Mouse (Mus musculus): ENCODE data around the gene Ptk7. TPM values are rescaled to one million over a fixed set of nuclear protein-coding genes. Genes with fewer than 3 reads are reported as not detected.

The Ptk7 gene
- total RNA-seq, 2 experiments from 2014 or later: 13.8 to 13.9 TPM

- intact Hi-C loops (cut with DNase I): loop anchor here (5.0 kb wide), 1 partner anchor 98 kb away; the partner anchor contains the start of genes Klc4 and Mrpl2
- peak; percentile 54 to 59 for DNase-seq (ENCODE audit: low spot score in 2 of 2)
Measured at GRCm38 (mm10) chr17:46549193-46549592, 80.1 kb downstream of the Ptk7 start.

GRCm38 (mm10) chr17:46548741-46549140, 80.6 kb downstream of the Ptk7 start:
- intact Hi-C loops (cut with DNase I): loop anchor here (5.0 kb wide), 1 partner anchor 99 kb away; the partner anchor contains the start of genes Klc4 and Mrpl2
- no peak for DNase-seq (ENCODE audit: low spot score in 2 of 2)

- DNase-seq (ENCODE audit: low spot score in 2 of 2): no peak
- intact Hi-C loops (cut with DNase I): loop anchor here (5.0 kb wide), 1 partner anchor 99 kb away; the partner anchor contains the start of genes Klc4 and Mrpl2
Measured at GRCm38 (mm10) chr17:46547923-46548322, 81.4 kb downstream of the Ptk7 start.

DNA sequence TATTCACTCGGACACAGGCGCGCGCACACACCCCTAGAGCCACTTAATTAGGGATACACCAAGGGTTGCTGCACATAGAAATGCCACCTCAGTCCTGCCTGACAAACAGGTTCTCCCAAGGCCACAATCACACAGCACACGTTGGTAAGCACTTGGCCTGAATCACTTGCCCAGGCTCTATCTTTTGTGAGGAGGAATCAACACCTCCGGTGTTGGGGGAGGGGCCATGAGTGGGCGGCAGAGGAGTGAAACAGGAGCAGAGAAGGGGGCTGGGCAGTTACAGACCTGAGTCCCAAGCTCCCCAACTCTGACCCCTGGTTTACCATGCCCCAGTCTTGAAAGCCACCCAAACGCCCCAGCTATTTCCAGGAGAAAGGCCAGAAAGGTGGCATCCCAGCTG, 82.3 kb downstream of the Ptk7 start:
- no peak for DNase-seq (ENCODE audit: low spot score in 2 of 2)
- intact Hi-C loops (cut with DNase I): loop anchor here (5.0 kb wide), 1 partner anchor 100 kb away; the partner anchor contains the start of genes Klc4 and Mrpl2

- no peak for DNase-seq (ENCODE audit: low spot score in 2 of 2)
- intact Hi-C loops (cut with DNase I): loop anchor here (5.0 kb wide), 1 partner anchor 101 kb away; the partner anchor contains the start of genes Klc4 and Mrpl2
Measured at GRCm38 (mm10) chr17:46546591-46546990, 82.7 kb downstream of the Ptk7 start.

- intact Hi-C loops (cut with DNase I): loop anchor here (5.0 kb wide), 1 partner anchor 101 kb away; the partner anchor contains the start of genes Klc4 and Mrpl2
Measured at GRCm38 (mm10) chr17:46545813-46546564, 83.3 kb downstream of the Ptk7 start, which contains the start of gene Cul9. TSS of gene Cul9 (minus strand) at chr17:46546388.

DNA sequence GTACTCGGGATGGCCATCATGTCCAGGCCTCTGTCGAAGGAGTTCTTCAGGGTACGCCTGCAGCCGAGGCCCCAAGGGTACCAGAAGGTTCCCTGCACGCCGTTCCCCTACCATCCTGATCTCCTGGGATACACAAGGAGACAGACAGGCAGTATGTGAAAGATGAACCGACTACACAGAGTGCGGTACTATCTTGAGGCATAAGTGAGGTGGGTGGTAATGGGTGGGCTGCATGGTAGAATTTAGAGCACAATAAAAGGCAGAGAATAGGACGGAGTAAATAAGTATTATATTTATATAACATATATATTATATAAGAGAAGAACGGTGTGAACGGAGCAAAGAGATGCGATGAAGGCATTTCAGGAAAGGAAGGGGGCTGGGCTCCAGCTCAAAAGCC, 85.6 kb downstream of the Ptk7 start:
- peak in 1 of 2 experiments; percentile 37 for DNase-seq (ENCODE audit: low spot score in 2 of 2)

More at GRCm38 (mm10) chr17:46545813-46546564, 83.3 kb downstream of the Ptk7 start, which contains the start of gene Cul9:
- peak; percentile 78 to 90 for DNase-seq (ENCODE audit: low spot score in 2 of 2)

DNA sequence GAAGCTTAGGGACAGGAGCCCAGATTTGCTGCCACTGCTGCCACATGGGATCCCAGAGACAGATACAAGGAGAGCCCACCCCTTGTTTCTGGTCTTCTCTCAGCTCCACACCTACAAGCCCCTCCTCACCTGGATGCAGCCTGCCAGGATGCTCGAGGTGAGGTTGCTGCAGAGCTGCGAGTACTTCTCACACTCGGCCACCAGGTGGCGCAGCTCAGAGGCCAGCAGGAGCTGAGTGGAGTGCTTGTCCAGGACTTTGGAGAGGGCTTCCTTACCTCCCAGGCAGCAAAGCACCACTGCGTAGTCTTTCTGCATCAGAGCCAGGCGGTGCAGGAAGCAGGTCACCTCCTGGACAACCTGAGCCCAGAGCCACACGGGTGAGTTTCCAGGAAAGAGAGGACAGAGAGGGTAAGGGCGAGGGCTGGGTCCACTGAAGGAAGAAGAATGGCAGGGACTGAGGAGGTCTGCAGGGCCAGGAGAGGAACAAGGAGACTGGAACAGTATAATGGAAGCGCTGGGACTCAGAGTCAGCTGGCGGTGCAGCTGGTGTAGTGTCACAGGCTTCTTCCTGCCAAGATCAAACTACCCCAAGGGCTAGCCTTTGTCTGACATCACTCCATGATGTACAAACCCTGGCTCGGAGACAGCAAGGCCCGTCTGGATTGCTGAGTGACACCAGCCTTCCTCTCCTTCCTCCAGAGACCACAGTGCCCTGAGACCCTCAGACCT, 103.6 kb downstream of the Ptk7 start:
- peak; percentile 69 to 75 for DNase-seq (ENCODE audit: low spot score in 2 of 2)
- intact Hi-C loops (cut with DNase I): loop anchor here (5.0 kb wide), 1 partner anchor 112 kb away; no protein-coding TSS in a partner anchor

More for the DNA sequence above, 85.6 kb downstream of the Ptk7 start:
- intact Hi-C loops (cut with DNase I): no loop called here

DNA sequence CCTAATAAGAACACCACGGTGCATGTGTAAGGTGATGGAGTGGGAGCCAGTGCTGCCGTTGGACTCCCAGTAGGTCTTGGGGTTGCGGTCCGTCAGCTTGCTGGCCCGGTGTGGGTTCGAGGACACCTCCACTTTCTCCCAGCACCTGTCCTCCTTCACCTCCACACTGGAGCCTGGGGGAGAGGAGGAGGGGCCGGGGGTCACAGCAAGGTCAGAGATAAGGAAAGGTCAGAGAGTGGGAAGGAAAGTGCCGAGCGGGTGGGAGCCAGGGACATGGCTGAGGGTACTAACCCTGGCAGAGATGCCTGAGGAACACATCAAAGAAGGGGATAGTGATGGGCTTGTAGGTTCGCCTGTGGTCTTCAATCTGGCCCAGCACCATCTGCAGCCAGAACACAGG, 104.2 kb downstream of the Ptk7 start:
- intact Hi-C loops (cut with DNase I): loop anchor here (5.0 kb wide), 1 partner anchor 112 kb away; no protein-coding TSS in a partner anchor
- no peak for DNase-seq (ENCODE audit: low spot score in 2 of 2)

GRCm38 (mm10) chr17:46521963-46522668, 107.2 kb downstream of the Ptk7 start:
- DNase-seq (ENCODE audit: low spot score in 2 of 2): no peak
- intact Hi-C loops (cut with DNase I): no loop called here

DNA sequence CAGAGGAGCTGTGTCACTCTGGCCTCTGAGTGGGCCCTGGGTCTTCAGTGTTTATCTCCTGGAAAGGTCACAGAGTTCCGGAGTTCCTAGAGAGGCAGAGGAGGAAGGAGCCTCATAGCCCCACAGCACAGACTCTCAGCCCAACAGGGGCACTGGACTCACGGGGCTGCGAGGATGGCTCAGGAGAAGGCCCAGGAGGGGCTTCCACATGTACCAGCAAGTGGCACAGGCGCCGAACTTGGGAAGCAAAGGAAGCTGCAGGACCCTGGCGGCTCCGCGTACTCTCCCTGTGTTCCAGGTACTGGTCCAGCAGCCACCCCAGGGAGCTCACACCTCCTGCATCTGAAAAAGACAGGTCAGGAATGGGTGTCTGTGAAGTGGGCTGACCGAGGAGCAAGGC, 108.1 kb downstream of the Ptk7 start:
- DNase-seq (ENCODE audit: low spot score in 2 of 2): no peak
- intact Hi-C loops (cut with DNase I): no loop called here

DNA sequence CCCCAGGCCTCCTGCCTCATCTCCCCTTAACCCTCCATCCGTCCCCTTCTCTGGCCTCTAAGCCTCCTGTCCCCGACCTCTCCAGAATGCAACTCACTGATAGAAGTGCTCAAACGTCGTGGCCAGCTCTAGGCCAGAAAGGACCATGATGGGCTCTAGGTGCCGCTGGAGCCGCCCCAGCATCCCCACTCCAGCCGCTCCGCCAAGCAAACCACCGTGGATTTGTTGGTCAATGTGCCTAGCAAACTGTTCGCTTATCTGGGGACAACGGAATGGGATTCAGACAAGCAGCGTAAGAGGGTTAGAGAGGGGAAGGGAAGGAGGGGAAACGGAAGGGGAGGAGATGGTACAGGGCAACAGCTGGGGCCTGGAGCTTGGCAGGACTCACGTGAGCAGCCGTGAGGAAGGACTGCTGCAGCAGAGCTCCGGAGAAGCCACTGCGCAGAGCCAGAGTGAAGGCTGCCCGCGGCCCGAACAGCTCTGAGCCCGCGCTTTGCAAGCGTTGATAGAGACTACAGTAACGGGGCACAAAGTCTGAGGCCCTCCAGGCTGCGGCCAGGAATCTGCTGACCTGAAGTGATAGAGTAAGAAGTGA, 108.8 kb downstream of the Ptk7 start:
- DNase-seq (ENCODE audit: low spot score in 2 of 2): no peak
- intact Hi-C loops (cut with DNase I): no loop called here

- no peak for DNase-seq (ENCODE audit: low spot score in 2 of 2)
- intact Hi-C loops (cut with DNase I): no loop called here
Measured at GRCm38 (mm10) chr17:46519971-46520370, 109.3 kb downstream of the Ptk7 start.

Small RNAs within 50 kb of the gene (microRNA-seq; reads per million reads assigned to microRNA genes)
- 3.7 to 5.3 reads per million in 2 experiments for gene Mir6976

Other genes with a start within 250 kb of the Ptk7 start
- 10 to 100 TPM; 70.9 to 71.5 TPM for gene Zfp318, start 245.8 kb downstream of the Ptk7 start, total RNA-seq (2021)
- gene Crip3, start 200.6 kb downstream of the Ptk7 start, total RNA-seq (2021): 1 to 10 TPM; 3.3 to 5.3 TPM
- under 1 TPM; 0.53 to 0.89 TPM for gene Slc22a7, start 191.0 kb downstream of the Ptk7 start, total RNA-seq (2021)
- gene Ttbk1, start 141.8 kb downstream of the Ptk7 start, total RNA-seq (2021): 100 to 1,000 TPM; 135 to 142 TPM
- gene Dnph1, start 132.8 kb downstream of the Ptk7 start, total RNA-seq (2021): 1 to 10 TPM; 5.2 to 5.3 TPM
- gene Cul9, start 83.1 kb downstream of the Ptk7 start, total RNA-seq (2021): 10 to 100 TPM; 49.3 to 50.8 TPM
- 10 to 100 TPM; 52.0 to 65.9 TPM for gene Srf, start 73.3 kb downstream of the Ptk7 start, total RNA-seq (2021)
- gene Klc4, start 16.5 kb upstream of the Ptk7 start, total RNA-seq (2021): 10 to 100 TPM; 15.8 to 16.5 TPM
- gene Mrpl2, start 16.7 kb upstream of the Ptk7 start, total RNA-seq (2021): 10 to 100 TPM; 45.6 to 54.2 TPM
- gene Cul7, start 20.8 kb upstream of the Ptk7 start, total RNA-seq (2021): 10 to 100 TPM; 30.2 to 33.4 TPM
- 10 to 100 TPM; 14.1 to 15.7 TPM for gene Rrp36, start 44.8 kb upstream of the Ptk7 start, total RNA-seq (2021)
- gene Mea1, start 49.3 kb upstream of the Ptk7 start, total RNA-seq (2021): 100 to 1,000 TPM; 105 to 120 TPM
- 100 to 1,000 TPM; 200 to 204 TPM for gene Klhdc3, start 51.4 kb upstream of the Ptk7 start, total RNA-seq (2021)
- gene Ppp2r5d, start 75.6 kb upstream of the Ptk7 start, total RNA-seq (2021): 10 to 100 TPM; 85.4 to 90.8 TPM
- 10 to 100 TPM; 37.6 to 38.1 TPM for gene Pex6, start 82.0 kb upstream of the Ptk7 start, total RNA-seq (2021)
- gene Gnmt, start 99.7 kb upstream of the Ptk7 start, total RNA-seq (2021): under 1 TPM; 0.57 TPM
- gene Cnpy3, start 122.7 kb upstream of the Ptk7 start, total RNA-seq (2021): 10 to 100 TPM; 53.4 to 54.5 TPM
- gene Ptcra, start 134.2 kb upstream of the Ptk7 start, total RNA-seq (2021): not detected
- 1 to 10 TPM; 9.5 to 9.6 TPM for gene 2310039H08Rik, start 143.1 kb upstream of the Ptk7 start, total RNA-seq (2021)
- gene Rpl7l1, start 153.2 kb upstream of the Ptk7 start, total RNA-seq (2021): 10 to 100 TPM; 49.1 to 49.6 TPM
- gene Bicral, start 229.0 kb upstream of the Ptk7 start, total RNA-seq (2021): 10 to 100 TPM; 39.9 to 42.7 TPM

Measured in left cerebral cortex, postnatal 14 days (tissue).